Mouse (Mus musculus) right cerebral cortex, postnatal 25 days (tissue): ENCODE data around the gene Nbl1.

ENCODE experiments used
- DNase-seq: peaks from one replicate; pipeline ENCODE4 v3.0.0; 2022

The Nbl1 gene

GRCm38 (mm10) chr4:139096201-139096600, 3.4 kb upstream of the Nbl1 start:
- no peak for DNase-seq

- no peak for DNase-seq
These were observed 2.6 kb upstream of the Nbl1 start for GRCm38 (mm10) chr4:139095406-139095805.

- no peak for DNase-seq
These were observed 370 bp upstream of the Nbl1 start for GRCm38 (mm10) chr4:139093196-139093530.

- DNase-seq: no peak
These were observed 1.1 kb downstream of the Nbl1 start for GRCm38 (mm10) chr4:139091478-139092355.

GRCm38 (mm10) chr4:139091066-139091465, 1.7 kb downstream of the Nbl1 start:
- DNase-seq: no peak

- DNase-seq: no peak
These were observed 2.4 kb downstream of the Nbl1 start for GRCm38 (mm10) chr4:139090303-139090940.

GRCm38 (mm10) chr4:139088982-139089671, 3.7 kb downstream of the Nbl1 start:
- DNase-seq: no peak

- no peak for DNase-seq
These were observed 5.8 kb downstream of the Nbl1 start for GRCm38 (mm10) chr4:139086984-139087383.

- peak; percentile 78 for DNase-seq
These were observed 6.8 kb downstream of the Nbl1 start for GRCm38 (mm10) chr4:139086037-139086436.

GRCm38 (mm10) chr4:139085337-139085736, 7.5 kb downstream of the Nbl1 start:
- DNase-seq: no peak

- no peak for DNase-seq
These were observed 9.8 kb downstream of the Nbl1 start for GRCm38 (mm10) chr4:139082790-139083564.

- peak; percentile 52 for DNase-seq
These were observed 11.4 kb downstream of the Nbl1 start for GRCm38 (mm10) chr4:139081270-139081931.

- DNase-seq: no peak
These were observed 12.5 kb downstream of the Nbl1 start for GRCm38 (mm10) chr4:139080259-139080658.

GRCm38 (mm10) chr4:139079439-139079838, 13.4 kb downstream of the Nbl1 start:
- DNase-seq: no peak

GRCm38 (mm10) chr4:139078726-139079125, 14.1 kb downstream of the Nbl1 start:
- DNase-seq: no peak

GRCm38 (mm10) chr4:139078313-139078712, 14.5 kb downstream of the Nbl1 start:
- no peak for DNase-seq

- DNase-seq: no peak
These were observed 16.9 kb downstream of the Nbl1 start for GRCm38 (mm10) chr4:139075915-139076314.

GRCm38 (mm10) chr4:139075041-139075711, 17.6 kb downstream of the Nbl1 start, which contains the start of gene Htr6:
Gene Htr6 (minus strand): TSS chr4:139075570.
- DNase-seq: peak; percentile 61

- DNase-seq: no peak
These were observed 18.7 kb downstream of the Nbl1 start for GRCm38 (mm10) chr4:139074060-139074459.

- peak; percentile 70 for DNase-seq
These were observed 24.5 kb downstream of the Nbl1 start for GRCm38 (mm10) chr4:139068287-139068686.

GRCm38 (mm10) chr4:139064831-139065230, 28.0 kb downstream of the Nbl1 start:
- DNase-seq: no peak

GRCm38 (mm10) chr4:139059569-139059968, 33.2 kb downstream of the Nbl1 start:
- no peak for DNase-seq
